Mouse (Mus musculus) layer of hippocampus, adult 8-10 months (tissue): ENCODE results near the gene Mgst3. TPM values are rescaled to one million over a fixed set of nuclear protein-coding genes. Genes with fewer than 3 reads are reported as not detected.

ENCODE experiments used
- microRNA-seq, 2 experiments: library from miRNA; unstranded; fragments of <30 nt; microRNA quantifications; one replicate each; pipeline ENCODE4 v1.2.0; 2022
- total RNA-seq, 4 experiments: library from RNA; stranded (reverse); gene quantifications; 2 replicates each; pipeline ENCODE4 v1.2.4; 2022

Gene Mgst3
- total RNA-seq, 4 experiments from 2014 or later, result 67.6 to 74.1 (median 67.9) TPM

Small RNA genes lying within 50 kb of the gene (microRNA-seq; reads per million reads assigned to microRNA genes)
- gene Gm25911, result 0.25 to 1.3 reads per million in 2 experiments

Other genes with a start within 250 kb of the Mgst3 start
- 10 to 100 TPM; 34.8 to 37.7 (median 36.7) TPM for gene Uck2, start 108.5 kb downstream of the Mgst3 start, total RNA-seq
- gene Tmco1, start 85.5 kb downstream of the Mgst3 start, total RNA-seq, result 10 to 100 TPM; 44.8 to 62.1 (median 51.2) TPM
- gene Aldh9a1, start 43.9 kb downstream of the Mgst3 start, total RNA-seq, result 10 to 100 TPM; 26.6 to 33.8 (median 32.2) TPM
- gene Lrrc52, start 72.9 kb upstream of the Mgst3 start, total RNA-seq, result not detected
- gene Rxrg, start 204.5 kb upstream of the Mgst3 start, total RNA-seq, result 1 to 10 TPM; 5.4 to 6.9 (median 6.3) TPM